Mouse (Mus musculus) lung, embryonic 16.5 days (tissue): Measurements from ENCODE around the gene Kcna10. TPM values are rescaled to one million over a fixed set of nuclear protein-coding genes. Genes with fewer than 3 reads are reported as not detected.

Source experiments
- ATAC-seq: fragments of 200-750 bp; cut with Nextera tagmentation; 2 replicates; pipeline ENCODE4 v1.8.0; 2017; ENCODE audit warnings: low read depth, mild to moderate bottlenecking, moderate library complexity
- H3K27ac ChIP-seq: fragments of 300-500 bp; sonication (generic); 2 replicates; pipeline ENCODE4 v1.5.1; 2014; ENCODE audit warnings: mild to moderate bottlenecking, control low read depth, low read length
- H3K27me3 ChIP-seq: fragments of 300-500 bp; sonication (generic); 2 replicates; pipeline ENCODE4 v1.6.1; 2014; ENCODE audit warnings: low read depth, low read length, mixed read lengths; ENCODE audit not compliant: control insufficient read depth, insufficient read depth
- H3K36me3 ChIP-seq: fragments of 300-500 bp; sonication (generic); 2 replicates; pipeline ENCODE4 v1.6.1; 2014; ENCODE audit warnings: low read length; ENCODE audit not compliant: control insufficient read depth, insufficient read depth
- H3K4me1 ChIP-seq: fragments of 300-500 bp; sonication (generic); replicated peaks from 2 replicates; pipeline ENCODE4 v1.6.1; 2014; ENCODE audit warnings: low read length, mixed read lengths; ENCODE audit not compliant: control insufficient read depth, insufficient read depth
- H3K4me2 ChIP-seq: fragments of 300-500 bp; sonication (generic); 2 replicates; pipeline ENCODE4 v1.6.1; 2014; ENCODE audit warnings: low read depth, low read length, control low read depth
- H3K4me3 ChIP-seq: fragments of 300-500 bp; sonication (generic); 2 replicates; pipeline ENCODE4 v1.5.1; 2014; ENCODE audit warnings: mild to moderate bottlenecking, low read length, control low read depth
- H3K9ac ChIP-seq: fragments of 300-500 bp; sonication (generic); 2 replicates; pipeline ENCODE4 v1.6.1; 2014; ENCODE audit warnings: low read length, control low read depth
- H3K9me3 ChIP-seq: fragments of 300-500 bp; sonication (generic); 2 replicates; pipeline ENCODE4 v1.6.1; 2016; ENCODE audit warnings: low read length; ENCODE audit not compliant: control insufficient read depth
- WGBS: fragments of 180-500 bp; shearing (Covaris S2); extraction: QIAGEN DNeasy Blood & Tissue Kit; methylation state at CpG from one replicate; pipeline ENCODE4 v1.1.7; 2014; 5-methylcytosine and 5-hydroxymethylcytosine counted together
- polyA plus RNA-seq: library from polyadenylated mRNA; unstranded; fragments of >200 nt; fragmentation: Nextera tagmentation; extraction: Ambion mirVana; gene quantifications from 2 replicates; pipeline ENCODE4 v1.2.1, GENCODE M21; 2015

The Kcna10 gene
- polyA plus RNA-seq, 1 experiment from 2014 or later = not detected

DNA sequence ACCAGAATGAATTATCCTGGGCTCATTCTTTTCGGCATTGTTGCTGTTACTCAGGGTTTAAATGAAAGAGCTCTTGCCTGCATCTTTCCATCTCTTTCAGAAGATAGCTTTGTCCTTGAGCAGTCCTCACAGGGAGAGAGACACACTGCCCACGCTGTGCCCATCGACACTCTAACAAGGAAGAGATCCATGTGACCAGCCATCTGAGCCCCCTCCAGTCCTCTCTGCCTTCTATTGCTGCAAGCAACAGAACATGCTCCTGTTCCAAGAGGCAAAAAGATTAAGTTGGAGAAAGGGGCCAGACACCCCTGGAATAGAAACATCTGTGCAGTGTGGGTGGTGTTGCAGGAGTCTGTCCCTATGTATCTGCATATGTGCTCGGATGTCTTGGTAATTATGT, 4.2 kb downstream of the Kcna10 start:
- Histone ChIP-seq H3K9me3 (no peaks in the 10 kb centered on the region), H3K36me3 (no peaks in the 10 kb centered on the region), H3K27ac (no peak overlapping the region), H3K9ac (no peak overlapping the region), H3K4me2 (no peak overlapping the region), H3K4me3 (no peak overlapping the region), H3K27me3 (no peaks in the 10 kb centered on the region), H3K4me1 (no peaks in the 10 kb centered on the region)
- no peak for ATAC-seq
- 72% methylated on average over 4 of the region's 4 CpGs for WGBS

DNA sequence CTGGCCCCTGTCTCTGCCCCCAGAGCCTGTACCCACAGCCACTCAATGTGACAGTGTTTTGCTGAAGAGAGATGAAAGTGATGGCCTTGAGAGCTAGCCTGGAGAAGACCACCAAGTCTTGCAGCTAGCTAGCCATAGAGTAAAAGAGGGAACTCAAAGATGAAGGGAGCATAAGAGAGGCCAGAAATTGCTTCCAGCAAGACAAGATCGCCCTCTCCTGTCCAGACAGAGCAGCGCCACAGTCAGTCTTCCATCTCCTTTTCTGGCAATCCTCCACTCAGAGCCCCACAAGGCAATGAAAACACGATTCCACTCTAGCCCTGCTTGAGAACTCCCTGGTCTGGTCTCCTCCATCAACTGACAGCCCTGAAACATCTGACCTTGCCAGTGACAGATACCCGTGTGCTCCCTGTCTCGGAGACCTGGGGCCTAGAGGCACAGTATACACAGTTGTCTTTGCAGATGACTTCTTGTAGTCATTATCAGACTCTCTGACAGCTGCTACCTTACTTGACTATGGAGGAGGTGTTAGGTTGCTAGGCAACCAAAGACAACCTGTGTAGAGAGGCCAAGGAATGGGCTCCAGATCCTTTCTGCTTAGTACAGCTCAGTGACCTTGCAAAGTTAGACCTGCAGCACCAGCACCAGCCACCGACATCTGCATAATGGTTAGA, 5.5 kb downstream of the Kcna10 start:
- H3K4me3 ChIP-seq = no peak overlapping the region
- 23% methylated on average over 6 of the region's 6 CpGs for WGBS
- H3K4me2 ChIP-seq = no peak overlapping the region
- 0 out of 2 replicates have a peak, but pooled peaks have one; percentile 28 for ATAC-seq
- H3K27ac ChIP-seq = no peak overlapping the region
- H3K27me3 ChIP-seq = no peaks in the 10 kb centered on the region
- H3K9me3 ChIP-seq = no peaks in the 10 kb centered on the region
- no peak overlapping the region for H3K9ac ChIP-seq
- H3K4me1 ChIP-seq = no peaks in the 10 kb centered on the region
- H3K36me3 ChIP-seq = no peaks in the 10 kb centered on the region

DNA sequence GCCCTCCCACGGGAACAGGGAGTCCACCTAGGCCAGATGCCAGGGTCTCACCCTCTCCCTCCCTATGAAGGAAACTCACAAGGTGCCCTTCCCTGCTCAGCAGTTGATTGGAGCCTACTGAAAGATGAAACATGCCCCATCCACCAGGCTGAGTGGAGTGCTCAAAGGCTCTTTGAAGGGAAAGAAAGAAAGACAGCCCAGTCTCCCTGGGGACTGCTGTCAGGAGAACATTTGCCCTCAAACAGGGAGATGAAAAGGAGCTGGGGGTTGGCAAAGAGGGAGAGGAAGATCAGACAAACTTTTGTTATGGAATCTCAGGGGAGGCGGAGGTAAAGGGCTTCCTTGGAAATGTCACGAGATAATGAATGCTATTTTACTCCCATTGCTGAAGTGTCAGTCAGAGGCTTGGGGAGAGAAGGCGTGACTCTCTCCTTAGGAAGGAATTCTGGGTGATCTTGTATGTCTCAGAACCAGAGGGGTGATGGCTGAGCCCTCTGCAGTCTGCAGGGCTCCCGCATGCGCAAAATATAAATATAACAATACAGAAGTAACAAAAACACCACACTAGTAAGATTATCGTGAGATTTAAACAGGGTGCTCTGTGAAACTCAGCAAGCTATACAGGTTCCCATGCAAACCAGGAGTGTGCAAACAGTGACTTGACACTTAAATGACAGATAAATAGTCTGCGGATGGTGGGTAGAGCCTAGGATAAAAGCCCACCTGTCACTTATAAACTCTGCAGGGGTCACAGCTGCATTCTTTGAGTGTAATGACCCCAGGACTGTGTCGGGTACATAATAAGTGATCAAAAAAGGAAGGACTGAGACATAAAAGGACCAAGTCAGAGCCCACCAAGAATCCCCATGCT, 18.7 kb downstream of the Kcna10 start:
- Histone ChIP-seq H3K4me3 (no peak overlapping the region), H3K9ac (no peak overlapping the region), H3K27ac (no peak overlapping the region), H3K9me3 (no peaks in the 10 kb centered on the region), H3K4me2 (no peak overlapping the region), H3K4me1 (no peaks in the 10 kb centered on the region), H3K27me3 (no peaks in the 10 kb centered on the region), H3K36me3 (no peaks in the 10 kb centered on the region)
- WGBS = 28% methylated on average over 9 of the region's 9 CpGs
- no peak for ATAC-seq

DNA sequence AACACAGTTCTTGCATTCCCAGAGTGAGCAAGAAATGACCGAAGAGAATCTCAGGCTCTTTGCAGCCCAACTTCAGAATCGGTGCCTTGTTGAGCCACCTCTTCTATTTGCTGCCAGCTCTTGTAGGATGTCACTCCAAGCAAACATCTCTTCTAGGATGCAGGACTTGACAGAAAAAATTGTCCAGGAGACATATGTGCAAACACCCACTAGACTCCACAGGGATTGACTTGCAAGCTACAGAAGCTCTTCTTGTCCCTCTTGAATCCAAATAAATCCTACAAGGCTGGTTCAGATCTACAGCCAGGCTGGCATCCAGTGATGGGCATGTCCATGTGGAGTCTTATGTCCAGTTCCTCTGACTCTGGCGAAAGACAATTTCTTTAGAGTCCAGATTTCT, 21.6 kb downstream of the Kcna10 start:
- WGBS = 82% methylated on average over 3 of the region's 3 CpGs
- H3K4me3 ChIP-seq = no peak overlapping the region
- H3K36me3 ChIP-seq = no peaks in the 10 kb centered on the region
- H3K27me3 ChIP-seq = no peaks in the 10 kb centered on the region
- H3K4me2 ChIP-seq = no peak overlapping the region
- H3K27ac ChIP-seq = no peak overlapping the region
- no peak for ATAC-seq
- H3K4me1 ChIP-seq = no peaks in the 10 kb centered on the region; the same call in 1 of the 2 replicates
- H3K9ac ChIP-seq = no peak overlapping the region
- no peaks in the 10 kb centered on the region for H3K9me3 ChIP-seq

DNA sequence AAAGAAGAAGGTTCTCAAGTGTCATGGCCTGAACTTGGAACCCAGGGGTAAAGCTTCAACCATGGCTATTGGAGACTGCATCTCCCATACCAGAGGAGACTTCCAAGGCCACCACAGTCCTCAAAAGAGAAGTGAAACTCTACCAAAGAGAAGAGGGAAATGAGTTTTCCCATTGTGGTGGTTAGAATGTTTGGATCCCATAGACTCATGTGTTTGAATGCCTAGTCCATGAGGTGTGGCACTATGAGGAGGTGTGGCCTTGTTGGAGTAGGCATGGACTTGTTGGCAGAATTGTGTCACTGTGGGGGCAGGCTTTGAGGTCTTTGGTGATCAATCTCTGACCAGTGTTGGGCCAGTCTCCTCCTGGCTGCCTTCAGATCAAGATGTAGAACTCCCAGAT, 22.3 kb downstream of the Kcna10 start:
- Histone ChIP-seq H3K27ac (no peak overlapping the region), H3K4me3 (no peak overlapping the region), H3K4me1 (no peaks in the 10 kb centered on the region; the same call in 1 of the 2 replicates), H3K9ac (no peak overlapping the region), H3K36me3 (no peaks in the 10 kb centered on the region), H3K9me3 (no peaks in the 10 kb centered on the region), H3K4me2 (no peak overlapping the region), H3K27me3 (no peaks in the 10 kb centered on the region)
- no peak for ATAC-seq

DNA sequence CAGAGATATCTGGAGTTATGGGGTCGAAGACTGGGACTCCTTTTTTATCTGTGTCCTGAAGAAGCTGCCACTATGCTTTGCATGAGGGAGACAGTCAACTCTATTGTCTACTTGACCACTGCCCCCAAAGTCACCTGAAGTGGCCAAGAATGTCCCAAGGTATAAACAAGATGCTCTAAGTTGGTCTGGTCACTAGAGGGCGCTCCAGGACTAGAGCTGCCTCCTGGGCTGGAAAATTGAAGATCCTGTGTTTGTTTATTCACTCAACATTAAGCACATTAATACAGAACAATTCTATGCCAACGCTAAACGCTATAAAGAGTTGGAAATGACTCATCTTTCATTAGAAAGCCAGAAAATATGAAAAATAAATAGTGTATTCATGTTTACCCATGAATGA, 23.1 kb downstream of the Kcna10 start:
- H3K9me3 ChIP-seq = no peaks in the 10 kb centered on the region
- WGBS = 8% methylated on average over 4 of the region's 4 CpGs
- H3K4me1 ChIP-seq = no peaks in the 10 kb centered on the region; the same call in 1 of the 2 replicates
- H3K36me3 ChIP-seq = no peaks in the 10 kb centered on the region
- no peak overlapping the region for H3K27ac ChIP-seq
- H3K4me3 ChIP-seq = no peak overlapping the region
- ATAC-seq = no peak
- no peak overlapping the region for H3K4me2 ChIP-seq
- no peak overlapping the region for H3K9ac ChIP-seq
- H3K27me3 ChIP-seq = no peaks in the 10 kb centered on the region

DNA sequence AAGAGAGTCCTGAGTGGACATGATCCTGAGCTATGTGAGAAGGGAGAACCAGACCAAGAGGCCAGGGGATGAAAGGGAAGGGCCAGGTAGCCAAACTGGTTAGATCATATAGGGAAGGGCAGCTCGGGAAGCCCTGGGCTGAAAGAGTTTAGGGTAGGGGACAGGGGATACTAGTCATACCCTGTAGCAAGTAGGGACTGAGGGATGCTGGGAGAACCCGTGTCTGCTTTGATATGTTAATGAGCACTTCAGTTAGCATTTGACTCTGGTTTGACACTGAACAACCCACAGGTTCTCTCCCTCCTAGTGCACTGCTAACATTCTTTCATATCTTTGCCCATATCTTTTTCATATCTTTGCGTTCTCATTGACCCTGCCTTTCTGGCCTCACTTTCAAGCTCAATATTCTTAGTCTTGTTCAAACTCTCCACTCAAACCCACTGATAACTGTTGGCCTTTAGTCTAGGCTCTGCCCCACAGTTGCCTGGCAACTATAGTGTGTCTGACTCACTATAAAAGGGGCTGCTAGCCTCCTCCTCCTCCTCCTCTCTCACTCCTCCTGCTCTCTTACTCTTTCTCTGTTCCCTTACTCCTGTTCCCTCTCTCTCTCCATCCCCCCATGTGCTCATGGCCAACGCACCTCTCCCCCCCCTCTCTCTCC, 23.8 kb downstream of the Kcna10 start:
- Histone ChIP-seq H3K4me2 (no peak overlapping the region), H3K9ac (no peak overlapping the region), H3K4me3 (no peak overlapping the region), H3K36me3 (no peaks in the 10 kb centered on the region), H3K9me3 (no peaks in the 10 kb centered on the region), H3K27ac (no peak overlapping the region), H3K27me3 (no peaks in the 10 kb centered on the region), H3K4me1 (no peaks in the 10 kb centered on the region; the same call in 1 of the 2 replicates)
- ATAC-seq = peak; percentile 54; the same call in 1 of the 2 replicates
- WGBS = 31% methylated on average over 4 of the region's 4 CpGs

DNA sequence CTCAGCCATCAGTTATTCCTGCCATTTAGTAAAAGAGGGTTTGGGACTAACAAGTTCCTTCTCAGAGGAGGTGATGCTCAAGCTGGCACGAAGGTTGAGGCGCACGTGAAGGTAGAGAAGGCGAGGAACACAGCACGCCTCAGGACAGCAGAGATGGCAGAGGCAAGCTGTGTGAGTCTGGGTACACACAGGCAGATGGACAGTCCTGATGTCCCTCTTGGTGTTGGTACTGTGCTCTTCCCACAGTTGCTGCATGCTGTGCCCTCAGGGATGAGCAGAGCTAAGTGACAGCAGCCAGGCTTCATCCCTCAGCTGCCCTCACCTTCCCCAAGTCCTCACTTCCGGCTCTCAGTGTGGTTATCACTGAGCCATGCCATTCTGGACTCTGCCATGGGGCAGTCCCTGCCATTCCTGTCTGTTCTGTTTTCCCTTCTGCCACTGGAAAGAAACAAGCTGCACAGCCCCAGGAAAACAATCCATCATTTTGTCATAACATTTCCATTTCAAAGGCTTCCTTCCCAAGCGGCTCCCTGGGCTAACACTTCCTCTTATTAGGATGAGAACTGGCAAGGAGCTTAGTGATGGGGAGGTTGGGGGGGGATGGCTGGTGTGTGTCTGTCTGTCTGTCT, 24.9 kb downstream of the Kcna10 start:
- 58% methylated on average over 7 of the region's 7 CpGs for WGBS
- ATAC-seq = peak; percentile 34; the same call in 1 of the 2 replicates
- Histone ChIP-seq H3K36me3 (no peaks in the 10 kb centered on the region), H3K9ac (no peak overlapping the region), H3K27ac (no peak overlapping the region), H3K27me3 (no peaks in the 10 kb centered on the region), H3K9me3 (no peaks in the 10 kb centered on the region), H3K4me2 (no peak overlapping the region), H3K4me1 (no peaks in the 10 kb centered on the region; the same call in 1 of the 2 replicates), H3K4me3 (no peak overlapping the region)

DNA sequence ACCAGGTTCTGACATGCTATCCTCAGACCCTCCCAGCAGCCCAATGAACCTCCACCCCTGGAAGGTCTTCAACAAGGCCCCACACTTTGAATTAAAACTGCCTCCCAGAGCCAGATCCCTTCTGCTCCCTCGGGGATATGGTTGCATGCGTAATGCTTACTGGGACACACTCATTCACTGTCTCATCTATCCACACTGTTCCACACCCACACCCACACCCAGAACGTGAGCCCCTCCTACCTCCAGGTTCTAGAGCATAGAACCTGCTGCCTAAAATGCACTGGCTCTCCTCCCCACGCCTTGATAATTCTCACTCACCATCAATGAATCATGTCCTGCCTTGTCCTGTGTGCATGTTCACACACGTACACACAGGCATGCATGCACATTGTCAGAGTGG, 31.8 kb downstream of the Kcna10 start:
- Histone ChIP-seq H3K4me1 (no peaks in the 10 kb centered on the region), H3K9ac (no peak overlapping the region), H3K9me3 (no peaks in the 10 kb centered on the region), H3K27ac (no peak overlapping the region), H3K4me2 (no peak overlapping the region), H3K36me3 (no peaks in the 10 kb centered on the region), H3K4me3 (no peak overlapping the region), H3K27me3 (no peaks in the 10 kb centered on the region)
- ATAC-seq = no peak
- WGBS = 73% methylated on average over 5 of the region's 5 CpGs
